ENCODE assay signal across 17 mouse cellular contexts in genomic region chr8:65395755-65396154, GRCm38 (mm10).
"Had no signal": no experiment of that assay in that cellular context is flagged by ENCODE, and none has a peak within 500 bp of the region (broad histone marks: within the 10 kb centered on the region; RNA-seq: fewer than 3 reads in every experiment).

No protein-coding gene starts in this region.

- H3K27me3 ChIP-seq: intestine, embryonic 15.5 days; limb, embryonic 12.5 days; liver, embryonic 13.5 days; lung, embryonic 15.5 days; megakaryocyte, embryonic 14.5 days had no signal

- H3K9ac ChIP-seq: intestine, embryonic 15.5 days; limb, embryonic 12.5 days; liver, embryonic 13.5 days; liver, postnatal 0 days; lung, embryonic 15.5 days had no signal

- H3K4me1 ChIP-seq: intestine, embryonic 15.5 days; limb, embryonic 12.5 days; liver, embryonic 13.5 days; lung, embryonic 15.5 days; megakaryocyte, embryonic 14.5 days had no signal

- H3K36me3 ChIP-seq: intestine, embryonic 15.5 days; limb, embryonic 12.5 days; liver, embryonic 13.5 days; lung, embryonic 15.5 days had no signal

- DNase-seq: kidney, adult 8-10 months; kidney, postnatal 36 days; liver; liver, embryonic 13.5 days; liver, postnatal 0 days; lung, postnatal 14 days; thymus, adult 2 months; thymus, postnatal 25 days had no signal

- H3K9me3 ChIP-seq: intestine, embryonic 15.5 days; limb, embryonic 12.5 days; liver, embryonic 13.5 days; lung, embryonic 15.5 days; megakaryocyte, embryonic 14.5 days had no signal

- H3K4me2 ChIP-seq: intestine, embryonic 15.5 days; limb, embryonic 12.5 days; liver, embryonic 13.5 days; lung, embryonic 15.5 days; midbrain, embryonic 11.5 days had no signal

- H3K27ac ChIP-seq: intestine, embryonic 15.5 days; kidney, postnatal 0 days; layer of hippocampus, adult 2 months; limb, embryonic 12.5 days; liver, embryonic 13.5 days; lung, embryonic 15.5 days; macrophage had no signal

- H3K4me3 ChIP-seq: intestine, embryonic 15.5 days; layer of hippocampus, adult 2 months; limb, embryonic 12.5 days; liver, embryonic 13.5 days; lung, embryonic 15.5 days; megakaryocyte, embryonic 14.5 days had no signal

- ATAC-seq: intestine, embryonic 15.5 days; liver, postnatal 0 days; midbrain, embryonic 16.5 days had no signal
